In genomic region chr4:65761658-65762057, GRCm38 (mm10) we compare ENCODE assay signal across 19 mouse cellular contexts.
DNase-seq lines count a peak whose midpoint lies in the region; ATAC-seq and TF ChIP-seq lines count a peak whose summit lies in the region.
"Had no signal": no experiment of that assay in that cellular context is flagged by ENCODE, and none has a peak within 500 bp of the region (broad histone marks: within the 10 kb centered on the region; RNA-seq: fewer than 3 reads in every experiment).

No protein-coding gene starts in this region.

- no peak; the same call in 1 of the 2 replicates for ATAC-seq in lung, embryonic 14.5 days (ENCODE audit: insufficient read depth)
- ATAC-seq: forebrain, embryonic 16.5 days; intestine, embryonic 15.5 days had no signal

- H3K36me3 ChIP-seq in lung, embryonic 14.5 days (ENCODE audit: insufficient read depth): no peaks in the 10 kb centered on the region
- H3K36me3 ChIP-seq: embryonic facial prominence, embryonic 12.5 days; heart, embryonic 15.5 days; intestine, embryonic 15.5 days had no signal

- H3K4me2 ChIP-seq in lung, embryonic 14.5 days: no peak overlapping the region
- H3K4me2 ChIP-seq: embryonic facial prominence, embryonic 12.5 days; heart, embryonic 11.5 days; heart, embryonic 15.5 days; hindbrain, embryonic 14.5 days; intestine, embryonic 15.5 days had no signal

- H3K9me3 ChIP-seq in lung, embryonic 14.5 days (ENCODE audit: low read depth, low read length): no peaks in the 10 kb centered on the region
- H3K9me3 ChIP-seq: embryonic facial prominence, embryonic 12.5 days; heart, embryonic 15.5 days; intestine, embryonic 15.5 days had no signal

- H3K9ac ChIP-seq in lung, embryonic 14.5 days: no peak overlapping the region
- H3K9ac ChIP-seq: embryonic facial prominence, embryonic 12.5 days; heart, embryonic 15.5 days; hindbrain, embryonic 14.5 days; intestine, embryonic 15.5 days had no signal

- TF ChIP-seq CTCF in lung, embryonic 14.5 days (IDR thresholded peaks at IDR 0.05; ENCODE audit: low read depth): no peak

- no peaks in the 10 kb centered on the region for H3K4me1 ChIP-seq in lung, embryonic 14.5 days (ENCODE audit: insufficient read depth)
- H3K4me1 ChIP-seq: embryonic facial prominence, embryonic 12.5 days; heart, embryonic 15.5 days; intestine, embryonic 15.5 days had no signal

- 63% methylated on average over 3 of the region's 3 CpGs for WGBS in lung, embryonic 14.5 days

- no peaks in the 10 kb centered on the region for H3K27me3 ChIP-seq in lung, embryonic 14.5 days (ENCODE audit: insufficient read depth, low read length)
- H3K27me3 ChIP-seq: embryonic facial prominence, embryonic 12.5 days; heart, embryonic 15.5 days; intestine, embryonic 15.5 days had no signal

- H3K4me3 ChIP-seq in lung, embryonic 14.5 days (ENCODE audit: low read depth, low read length): no peak overlapping the region
- H3K4me3 ChIP-seq: embryonic facial prominence, embryonic 12.5 days; heart, adult 2 months; heart, embryonic 15.5 days; intestine, embryonic 15.5 days had no signal

- H3K27ac ChIP-seq in lung, embryonic 14.5 days (ENCODE audit: low read depth): no peak overlapping the region
- H3K27ac ChIP-seq: embryonic facial prominence, embryonic 12.5 days; heart, adult 2 months; heart, embryonic 15.5 days; hindbrain, embryonic 14.5 days; intestine, embryonic 15.5 days had no signal

- peak; percentile 6 for DNase-seq in lung, embryonic 14.5 days
- DNase-seq in lung, postnatal 4 days: no peak
- peak; percentile 30 to 39 for DNase-seq in cerebellum, adult 18-20 months
- DNase-seq in cerebellum, postnatal 10 days: peak; percentile 35 to 37
- DNase-seq in right cerebral cortex, adult 18-20 months: no peak
- DNase-seq in thymus, postnatal 4 days: no peak
- DNase-seq in right cerebral cortex, postnatal 10 days (ENCODE audit: low spot score in 2 of 2): no peak
- DNase-seq: adrenal gland, adult 8-10 months; adrenal gland, postnatal 36 days; gastrocnemius, postnatal 14 days; heart, adult 2 months; heart, postnatal 14 days; kidney, adult 2 months had no signal

Comparison
In these comparisons a context has a peak if more than half of its experiments do, and no peak if none do; other contexts are left out.
1. DNase-seq: peak in lung, embryonic 14.5 days (single experiment), cerebellum, adult 18-20 months (2 of 2) and cerebellum, postnatal 10 days (2 of 2); none in lung, postnatal 4 days (0 of 2), right cerebral cortex, adult 18-20 months (single experiment), thymus, postnatal 4 days (single experiment) and right cerebral cortex, postnatal 10 days (0 of 2).